Mouse (Mus musculus): ENCODE measurements around the gene Cep152.

The Cep152 gene

GRCm38 (mm10) chr2:125555830-125556229 lies 69.1 kb downstream of the Cep152 start:
- no peaks in the 10 kb centered on the region for H3K36me3 ChIP-seq (ENCODE audit: control insufficient read depth, insufficient read depth, low read length, poor library complexity, severe bottlenecking)
- no peak for DNase-seq (ENCODE audit: low read depth, low spot score)

GRCm38 (mm10) chr2:125548806-125549578 lies 75.9 kb downstream of the Cep152 start:
- H3K36me3 ChIP-seq (ENCODE audit: control insufficient read depth, insufficient read depth, low read length, poor library complexity, severe bottlenecking) = no peaks in the 10 kb centered on the region
- no peaks in the 10 kb centered on the region for H3K27me3 ChIP-seq (ENCODE audit: control insufficient read depth, insufficient read depth, low read length, poor library complexity, severe bottlenecking)
- no peak for DNase-seq (ENCODE audit: low read depth, low spot score)

More at GRCm38 (mm10) chr2:125555830-125556229, 69.1 kb downstream of the Cep152 start:
- H3K27me3 ChIP-seq (ENCODE audit: control insufficient read depth, insufficient read depth, low read length, poor library complexity, severe bottlenecking) = no peaks in the 10 kb centered on the region

- Histone ChIP-seq H3K36me3 (ENCODE audit: control insufficient read depth, insufficient read depth, low read length, poor library complexity, severe bottlenecking) (no peaks in the 10 kb centered on the region), H3K27me3 (ENCODE audit: control insufficient read depth, insufficient read depth, low read length, poor library complexity, severe bottlenecking) (no peaks in the 10 kb centered on the region)
- DNase-seq (ENCODE audit: low read depth, low spot score) = no peak
Measured at GRCm38 (mm10) chr2:125544986-125545385, 79.9 kb downstream of the Cep152 start.

GRCm38 (mm10) chr2:125543646-125544045 lies 81.3 kb downstream of the Cep152 start:
- H3K27me3 ChIP-seq (ENCODE audit: control insufficient read depth, insufficient read depth, low read length, poor library complexity, severe bottlenecking) = no peaks in the 10 kb centered on the region
- DNase-seq (ENCODE audit: low read depth, low spot score) = no peak
- H3K36me3 ChIP-seq (ENCODE audit: control insufficient read depth, insufficient read depth, low read length, poor library complexity, severe bottlenecking) = no peaks in the 10 kb centered on the region

GRCm38 (mm10) chr2:125541451-125541850 lies 83.5 kb downstream of the Cep152 start:
- Histone ChIP-seq H3K36me3 (ENCODE audit: control insufficient read depth, insufficient read depth, low read length, poor library complexity, severe bottlenecking) (no peaks in the 10 kb centered on the region), H3K27me3 (ENCODE audit: control insufficient read depth, insufficient read depth, low read length, poor library complexity, severe bottlenecking) (no peaks in the 10 kb centered on the region)
- no peak for DNase-seq (ENCODE audit: low read depth, low spot score)

- no peaks in the 10 kb centered on the region for H3K27me3 ChIP-seq (ENCODE audit: control insufficient read depth, insufficient read depth, low read length, poor library complexity, severe bottlenecking)
- no peak for DNase-seq (ENCODE audit: low read depth, low spot score)
- no peaks in the 10 kb centered on the region for H3K36me3 ChIP-seq (ENCODE audit: control insufficient read depth, insufficient read depth, low read length, poor library complexity, severe bottlenecking)
Measured at GRCm38 (mm10) chr2:125540579-125540978, 84.3 kb downstream of the Cep152 start.

GRCm38 (mm10) chr2:125539640-125540039 lies 85.3 kb downstream of the Cep152 start:
- DNase-seq (ENCODE audit: low read depth, low spot score) = no peak
- Histone ChIP-seq H3K36me3 (ENCODE audit: control insufficient read depth, insufficient read depth, low read length, poor library complexity, severe bottlenecking) (no peaks in the 10 kb centered on the region), H3K27me3 (ENCODE audit: control insufficient read depth, insufficient read depth, low read length, poor library complexity, severe bottlenecking) (no peaks in the 10 kb centered on the region)

- no peak for DNase-seq (ENCODE audit: low read depth, low spot score)
- Histone ChIP-seq H3K36me3 (ENCODE audit: control insufficient read depth, insufficient read depth, low read length, poor library complexity, severe bottlenecking) (no peaks in the 10 kb centered on the region), H3K27me3 (ENCODE audit: control insufficient read depth, insufficient read depth, low read length, poor library complexity, severe bottlenecking) (no peaks in the 10 kb centered on the region)
Measured at GRCm38 (mm10) chr2:125530665-125531064, 94.2 kb downstream of the Cep152 start.

- DNase-seq (ENCODE audit: low read depth, low spot score) = no peak
- Histone ChIP-seq H3K36me3 (ENCODE audit: control insufficient read depth, insufficient read depth, low read length, poor library complexity, severe bottlenecking) (no peaks in the 10 kb centered on the region), H3K27me3 (ENCODE audit: control insufficient read depth, insufficient read depth, low read length, poor library complexity, severe bottlenecking) (no peaks in the 10 kb centered on the region)
Measured at GRCm38 (mm10) chr2:125526566-125526965, 98.3 kb downstream of the Cep152 start.

- no peaks in the 10 kb centered on the region for H3K36me3 ChIP-seq (ENCODE audit: control insufficient read depth, insufficient read depth, low read length, poor library complexity, severe bottlenecking)
- no peaks in the 10 kb centered on the region for H3K27me3 ChIP-seq (ENCODE audit: control insufficient read depth, insufficient read depth, low read length, poor library complexity, severe bottlenecking)
- DNase-seq (ENCODE audit: low read depth, low spot score) = no peak
Measured at GRCm38 (mm10) chr2:125525484-125525883, 99.4 kb downstream of the Cep152 start.

- Histone ChIP-seq H3K27me3 (ENCODE audit: control insufficient read depth, insufficient read depth, low read length, poor library complexity, severe bottlenecking) (no peaks in the 10 kb centered on the region), H3K36me3 (ENCODE audit: control insufficient read depth, insufficient read depth, low read length, poor library complexity, severe bottlenecking) (no peaks in the 10 kb centered on the region)
- DNase-seq (ENCODE audit: low read depth, low spot score) = no peak
Measured at GRCm38 (mm10) chr2:125516594-125516993, 108.3 kb downstream of the Cep152 start.

GRCm38 (mm10) chr2:125515291-125516057 lies 109.4 kb downstream of the Cep152 start:
- DNase-seq (ENCODE audit: low read depth, low spot score) = no peak
- Histone ChIP-seq H3K36me3 (ENCODE audit: control insufficient read depth, insufficient read depth, low read length, poor library complexity, severe bottlenecking) (no peaks in the 10 kb centered on the region), H3K27me3 (ENCODE audit: control insufficient read depth, insufficient read depth, low read length, poor library complexity, severe bottlenecking) (no peaks in the 10 kb centered on the region)

GRCm38 (mm10) chr2:125514391-125514790 lies 110.5 kb downstream of the Cep152 start:
- no peak for DNase-seq (ENCODE audit: low read depth, low spot score)
- no peaks in the 10 kb centered on the region for H3K36me3 ChIP-seq (ENCODE audit: control insufficient read depth, insufficient read depth, low read length, poor library complexity, severe bottlenecking)
- H3K27me3 ChIP-seq (ENCODE audit: control insufficient read depth, insufficient read depth, low read length, poor library complexity, severe bottlenecking) = no peaks in the 10 kb centered on the region

Data from splenic B cell, adult 2 months (primary cell).